Mouse (Mus musculus): ENCODE results near the gene Pfkl. TPM values are rescaled to one million over a fixed set of nuclear protein-coding genes. Genes with fewer than 3 reads are reported as not detected.

The Pfkl gene
- polyA plus RNA-seq, 1 experiment from 2014 or later: 87.0 TPM

- H3K4me3 ChIP-seq (ENCODE audit: low read depth, low read length): no peak overlapping the region
- no peak overlapping the region for H3K27ac ChIP-seq (replicated peaks; ENCODE audit: low read depth, low read length)
- no peak overlapping the region for H3K9ac ChIP-seq (ENCODE audit: low read depth, low read length)
- ATAC-seq (ENCODE audit: low read depth): peak; percentile 81
- H3K4me1 ChIP-seq (ENCODE audit: control insufficient read depth, insufficient read depth, low read length): no peaks in the 10 kb centered on the region
- H3K27me3 ChIP-seq (replicated peaks; ENCODE audit: control insufficient read depth, insufficient read depth, low read length): no peaks in the 10 kb centered on the region
- DNase-seq (ENCODE audit: low spot score): peak; percentile 88
- H3K36me3 ChIP-seq (ENCODE audit: control insufficient read depth, insufficient read depth, low read length): peaks cover 40% of the 10 kb centered on the region
- no peak overlapping the region for H3K4me2 ChIP-seq (ENCODE audit: low read depth, low read length)
- H3K9me3 ChIP-seq (ENCODE audit: control insufficient read depth, low read length): no peaks in the 10 kb centered on the region
- WGBS: 5% methylated on average over 4 of the region's 4 CpGs
Observed at GRCm38 (mm10) chr10:77984660-77985059, 25.2 kb downstream of the Pfkl start.

GRCm38 (mm10) chr10:77978351-77979350 lies 31.2 kb downstream of the Pfkl start, which contains the start of gene 1810043G02Rik:
1810043G02Rik (plus strand) TSS chr10:77978524.
- peak; percentile 98 for DNase-seq (ENCODE audit: low spot score)
- Histone ChIP-seq H3K9ac (ENCODE audit: low read depth, low read length) (peak within 1 kb of the TSS; percentile 71), H3K4me1 (ENCODE audit: control insufficient read depth, insufficient read depth, low read length) (peaks cover 9% of the 10 kb centered on the region; the same call in 1 of the 2 replicates), H3K36me3 (ENCODE audit: control insufficient read depth, insufficient read depth, low read length) (0 out of 2 replicates have a peak, but pooled peaks cover 6% of the 10 kb centered on the region), H3K4me2 (ENCODE audit: low read depth, low read length) (peak within 1 kb of the TSS; percentile 69), H3K4me3 (ENCODE audit: low read depth, low read length) (peak within 1 kb of the TSS; percentile 57), H3K9me3 (ENCODE audit: control insufficient read depth, low read length) (no peaks in the 10 kb centered on the region), H3K27ac (replicated peaks; ENCODE audit: low read depth, low read length) (peak within 1 kb of the TSS; percentile 61; the same call in 1 of the 2 replicates), H3K27me3 (replicated peaks; ENCODE audit: control insufficient read depth, insufficient read depth, low read length) (no peaks in the 10 kb centered on the region)
- peak; percentile 98 for ATAC-seq (ENCODE audit: low read depth)
- 1% methylated on average over 31 of the region's 57 CpGs for WGBS

GRCm38 (mm10) chr10:77976458-77977150 lies 33.3 kb downstream of the Pfkl start:
- no peak overlapping the region for H3K9ac ChIP-seq (ENCODE audit: low read depth, low read length)
- DNase-seq (ENCODE audit: low spot score): peak; percentile 42
- H3K27ac ChIP-seq (replicated peaks; ENCODE audit: low read depth, low read length): no peak overlapping the region
- no peak for ATAC-seq (ENCODE audit: low read depth)
- H3K4me1 ChIP-seq (ENCODE audit: control insufficient read depth, insufficient read depth, low read length): peaks cover 9% of the 10 kb centered on the region; the same call in 1 of the 2 replicates
- H3K36me3 ChIP-seq (ENCODE audit: control insufficient read depth, insufficient read depth, low read length): 0 out of 2 replicates have a peak, but pooled peaks cover 6% of the 10 kb centered on the region
- no peak overlapping the region for H3K4me3 ChIP-seq (ENCODE audit: low read depth, low read length)
- no peaks in the 10 kb centered on the region for H3K27me3 ChIP-seq (replicated peaks; ENCODE audit: control insufficient read depth, insufficient read depth, low read length)
- no peak overlapping the region for H3K4me2 ChIP-seq (ENCODE audit: low read depth, low read length)
- 61% methylated on average over 8 of the region's 8 CpGs for WGBS
- no peaks in the 10 kb centered on the region for H3K9me3 ChIP-seq (ENCODE audit: control insufficient read depth, low read length)

GRCm38 (mm10) chr10:77975653-77976052 lies 34.2 kb downstream of the Pfkl start:
- Histone ChIP-seq H3K9me3 (ENCODE audit: control insufficient read depth, low read length) (no peaks in the 10 kb centered on the region), H3K4me1 (ENCODE audit: control insufficient read depth, insufficient read depth, low read length) (peaks cover 9% of the 10 kb centered on the region; the same call in 1 of the 2 replicates), H3K36me3 (ENCODE audit: control insufficient read depth, insufficient read depth, low read length) (0 out of 2 replicates have a peak, but pooled peaks cover 4% of the 10 kb centered on the region), H3K27ac (replicated peaks; ENCODE audit: low read depth, low read length) (no peak overlapping the region), H3K4me3 (ENCODE audit: low read depth, low read length) (no peak overlapping the region), H3K9ac (ENCODE audit: low read depth, low read length) (no peak overlapping the region), H3K27me3 (replicated peaks; ENCODE audit: control insufficient read depth, insufficient read depth, low read length) (peaks cover under 1% of the 10 kb centered on the region; the same call in 1 of the 2 replicates), H3K4me2 (ENCODE audit: low read depth, low read length) (no peak overlapping the region)
- ATAC-seq (ENCODE audit: low read depth) (no peak), DNase-seq (ENCODE audit: low spot score) (no peak)
- 34% methylated on average over 4 of the region's 4 CpGs for WGBS

- Histone ChIP-seq H3K4me2 (ENCODE audit: low read depth, low read length) (no peak overlapping the region), H3K27ac (replicated peaks; ENCODE audit: low read depth, low read length) (no peak overlapping the region), H3K9me3 (ENCODE audit: control insufficient read depth, low read length) (no peaks in the 10 kb centered on the region), H3K9ac (ENCODE audit: low read depth, low read length) (no peak overlapping the region), H3K36me3 (ENCODE audit: control insufficient read depth, insufficient read depth, low read length) (no peaks in the 10 kb centered on the region), H3K4me1 (ENCODE audit: control insufficient read depth, insufficient read depth, low read length) (peaks cover 9% of the 10 kb centered on the region; the same call in 1 of the 2 replicates), H3K4me3 (ENCODE audit: low read depth, low read length) (no peak overlapping the region), H3K27me3 (replicated peaks; ENCODE audit: control insufficient read depth, insufficient read depth, low read length) (peaks cover 9% of the 10 kb centered on the region; the same call in 1 of the 2 replicates)
- DNase-seq (ENCODE audit: low spot score): no peak
- 57% methylated on average over 5 of the region's 5 CpGs for WGBS
- no peak for ATAC-seq (ENCODE audit: low read depth)
Observed at GRCm38 (mm10) chr10:77974811-77975210, 35.1 kb downstream of the Pfkl start.

- DNase-seq (ENCODE audit: low spot score) (no peak), ATAC-seq (ENCODE audit: low read depth) (no peak)
- H3K36me3 ChIP-seq (ENCODE audit: control insufficient read depth, insufficient read depth, low read length): no peaks in the 10 kb centered on the region
- H3K27me3 ChIP-seq (replicated peaks; ENCODE audit: control insufficient read depth, insufficient read depth, low read length): peaks cover 14% of the 10 kb centered on the region
- 71% methylated on average over 5 of the region's 5 CpGs for WGBS
- no peak overlapping the region for H3K4me3 ChIP-seq (ENCODE audit: low read depth, low read length)
- H3K4me2 ChIP-seq (ENCODE audit: low read depth, low read length): no peak overlapping the region
- H3K4me1 ChIP-seq (ENCODE audit: control insufficient read depth, insufficient read depth, low read length): peaks cover 12% of the 10 kb centered on the region
- no peak overlapping the region for H3K9ac ChIP-seq (ENCODE audit: low read depth, low read length)
- no peaks in the 10 kb centered on the region for H3K9me3 ChIP-seq (ENCODE audit: control insufficient read depth, low read length)
- H3K27ac ChIP-seq (replicated peaks; ENCODE audit: low read depth, low read length): no peak overlapping the region
Observed at GRCm38 (mm10) chr10:77974323-77974722, 35.6 kb downstream of the Pfkl start.

GRCm38 (mm10) chr10:77971709-77972553 lies 38.0 kb downstream of the Pfkl start:
- DNase-seq (ENCODE audit: low spot score) (no peak), ATAC-seq (ENCODE audit: low read depth) (no peak)
- WGBS: 64% methylated on average over 16 of the region's 17 CpGs
- Histone ChIP-seq H3K9ac (ENCODE audit: low read depth, low read length) (no peak overlapping the region), H3K4me2 (ENCODE audit: low read depth, low read length) (no peak overlapping the region), H3K36me3 (ENCODE audit: control insufficient read depth, insufficient read depth, low read length) (no peaks in the 10 kb centered on the region), H3K27me3 (replicated peaks; ENCODE audit: control insufficient read depth, insufficient read depth, low read length) (peaks cover 30% of the 10 kb centered on the region), H3K4me3 (ENCODE audit: low read depth, low read length) (no peak overlapping the region), H3K4me1 (ENCODE audit: control insufficient read depth, insufficient read depth, low read length) (peaks cover 6% of the 10 kb centered on the region; the same call in 1 of the 2 replicates), H3K9me3 (ENCODE audit: control insufficient read depth, low read length) (no peaks in the 10 kb centered on the region), H3K27ac (replicated peaks; ENCODE audit: low read depth, low read length) (no peak overlapping the region)

- ATAC-seq (ENCODE audit: low read depth) (no peak), DNase-seq (ENCODE audit: low spot score) (no peak)
- H3K4me3 ChIP-seq (ENCODE audit: low read depth, low read length): no peak overlapping the region
- H3K9me3 ChIP-seq (ENCODE audit: control insufficient read depth, low read length): no peaks in the 10 kb centered on the region
- no peak overlapping the region for H3K9ac ChIP-seq (ENCODE audit: low read depth, low read length)
- peaks cover 30% of the 10 kb centered on the region for H3K27me3 ChIP-seq (replicated peaks; ENCODE audit: control insufficient read depth, insufficient read depth, low read length)
- no peaks in the 10 kb centered on the region for H3K36me3 ChIP-seq (ENCODE audit: control insufficient read depth, insufficient read depth, low read length)
- H3K4me2 ChIP-seq (ENCODE audit: low read depth, low read length): no peak overlapping the region
- no peak overlapping the region for H3K27ac ChIP-seq (replicated peaks; ENCODE audit: low read depth, low read length)
- peaks cover 6% of the 10 kb centered on the region; the same call in 1 of the 2 replicates for H3K4me1 ChIP-seq (ENCODE audit: control insufficient read depth, insufficient read depth, low read length)
- WGBS: 75% methylated on average over 10 of the region's 10 CpGs
Observed at GRCm38 (mm10) chr10:77971191-77971590, 38.7 kb downstream of the Pfkl start.

Measured in embryonic facial prominence, embryonic 14.5 days (tissue).